Mouse (Mus musculus): ENCODE measurements around the gene Pdzk1.

Gene Pdzk1

DNA sequence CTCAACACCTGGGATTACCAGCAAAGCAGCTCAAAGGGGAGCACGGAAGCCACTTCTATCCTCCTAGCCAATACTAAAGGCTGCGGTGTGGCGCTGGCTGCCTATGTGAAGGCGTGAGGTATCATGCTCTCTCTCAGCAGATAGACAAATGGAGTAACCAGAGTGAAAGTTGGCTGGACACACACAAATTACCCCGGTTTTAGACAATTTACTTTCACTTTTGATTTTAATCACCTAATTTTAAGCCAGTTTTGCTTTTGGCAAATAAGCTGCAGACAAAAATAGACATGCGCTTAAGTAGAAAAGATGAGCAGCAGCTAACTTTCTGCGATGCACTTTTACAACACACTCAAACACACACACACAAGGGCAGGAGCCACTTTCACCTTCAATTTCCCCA is 54.6 kb downstream of the Pdzk1 start:
- DNase-seq (ENCODE audit: low spot score): no peak

DNA sequence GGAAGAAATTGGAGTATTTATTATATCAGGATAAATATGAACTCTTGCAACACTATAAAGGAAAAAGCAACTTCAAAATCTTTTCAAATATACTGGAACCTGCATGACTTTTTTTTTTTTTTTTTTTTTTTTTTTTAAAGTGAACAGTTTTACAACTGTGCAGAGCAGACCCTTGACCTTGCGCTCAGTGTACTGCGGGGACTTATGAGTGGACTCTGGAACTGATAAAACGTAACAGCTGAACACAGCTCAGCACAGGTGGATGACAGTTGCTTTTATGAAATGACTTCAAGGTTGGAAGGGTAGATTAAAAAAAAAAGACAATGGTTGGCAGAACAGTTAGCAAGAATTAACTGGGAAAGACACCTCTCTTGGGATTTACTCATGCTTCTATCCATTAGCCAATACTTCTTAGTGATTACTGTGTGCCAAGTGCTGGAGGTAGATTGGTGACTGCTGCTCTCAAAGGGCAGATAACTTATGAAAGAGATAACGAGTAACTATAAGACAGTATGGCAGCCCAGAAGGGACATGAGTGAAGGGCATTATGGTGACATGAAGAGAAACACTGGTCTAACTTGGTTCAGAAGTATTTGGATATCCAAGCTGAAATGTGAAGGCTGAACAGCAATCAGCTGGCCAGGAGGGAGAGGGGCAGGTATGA is 73.4 kb downstream of the Pdzk1 start:
- peak; percentile 9 for DNase-seq (ENCODE audit: low spot score)

DNA sequence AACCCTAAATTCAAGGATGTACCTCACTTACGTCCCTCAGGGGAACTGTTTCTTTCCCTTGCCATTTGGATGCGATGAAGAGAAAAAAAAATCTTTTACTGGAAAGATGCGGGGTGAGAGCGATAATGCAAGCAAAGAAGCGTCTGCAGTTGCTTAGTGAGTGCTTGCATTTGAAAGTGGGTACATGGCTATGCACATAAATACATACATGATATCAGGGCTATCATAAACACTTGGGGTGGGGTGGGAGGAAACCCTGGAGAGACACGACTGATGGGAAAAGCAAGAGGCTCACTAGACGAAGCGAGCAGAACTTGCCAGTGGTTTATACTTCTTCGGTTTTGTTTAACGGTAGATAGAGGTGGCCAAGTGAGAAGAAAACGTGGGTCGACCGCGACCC is 75.3 kb downstream of the Pdzk1 start, which contains the start of gene Gja5:
Gja5 (plus strand) TSS at position 301 of the 400 bp plus-strand sequence.
- DNase-seq (ENCODE audit: low spot score): no peak

DNA sequence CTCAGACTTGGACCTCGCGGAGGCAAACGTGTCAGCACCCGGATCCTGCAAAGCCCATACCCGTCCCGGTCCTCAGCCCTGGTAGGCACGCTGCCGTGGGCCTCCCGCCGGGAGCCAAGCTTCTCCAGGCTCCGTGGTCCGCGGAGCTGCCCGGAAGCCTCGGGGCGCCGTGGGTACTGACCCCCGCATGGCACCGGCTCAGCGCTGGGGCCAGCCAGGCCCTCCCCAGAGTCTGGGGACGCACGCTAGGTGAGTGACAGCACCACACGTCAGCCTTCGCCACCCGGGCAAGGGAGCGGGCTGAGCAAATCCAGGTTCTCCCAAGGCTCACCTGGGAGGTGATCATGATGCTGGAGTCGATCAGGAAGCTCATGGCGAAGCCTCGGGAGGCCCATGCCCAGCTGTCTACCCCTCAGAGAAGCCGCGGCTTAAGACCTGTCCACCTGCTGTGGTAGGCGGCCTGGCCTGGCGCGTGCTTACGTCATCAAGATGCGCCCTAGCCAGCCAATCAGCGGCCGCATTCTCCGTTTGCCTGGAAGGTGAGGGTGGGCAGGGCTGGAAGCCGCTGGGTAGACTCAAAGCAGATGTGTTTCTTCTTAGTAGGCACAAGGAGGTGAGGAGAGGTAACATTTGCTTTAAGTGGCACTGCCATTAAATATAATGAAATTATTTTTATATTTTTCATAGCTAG is 75.9 kb downstream of the Pdzk1 start, which contains the start of gene Gpr89:
Gpr89 (minus strand) TSS at position 496 of the 691 bp plus-strand sequence.
- DNase-seq (ENCODE audit: low spot score): peak; percentile 95

DNA sequence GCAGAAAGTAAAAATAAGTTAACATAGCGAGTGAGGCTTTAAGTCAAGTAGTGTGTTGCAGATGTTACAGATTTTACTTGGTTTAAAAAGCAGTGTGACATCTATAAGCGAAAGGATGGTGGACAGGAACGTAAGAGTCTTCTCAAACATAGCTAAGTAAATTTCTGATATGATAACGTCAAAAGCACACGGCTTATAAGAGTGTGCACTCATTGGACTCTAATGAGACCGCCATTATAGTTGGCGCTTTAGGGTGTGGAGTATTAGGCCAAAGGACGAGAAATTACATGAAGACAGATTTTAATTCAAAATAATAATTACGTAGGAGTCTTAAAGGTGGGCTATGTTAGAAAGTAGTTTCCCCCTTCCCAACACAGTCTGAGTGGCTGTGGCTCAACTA is 76.5 kb downstream of the Pdzk1 start:
- no peak for DNase-seq (ENCODE audit: low spot score)

Measured in c-Kit-positive CD71-positive TER-119-positive erythroid progenitor cells, embryonic 14.5 days (primary cell).